Mouse (Mus musculus) erythroblast, embryonic 14.5 days (primary cell): ENCODE data around the gene Edem1.

Experiments used
- GATA1 ChIP-seq: IDR thresholded peaks from 2 replicates; pipeline ENCODE4 v1.6.1; 2012; ENCODE audit warnings: low read length, inconsistent platforms, mixed read lengths
- TAL1 ChIP-seq: IDR thresholded peaks from 3 replicates; pipeline ENCODE4 v1.6.1; 2012; ENCODE audit warnings: low read length, inconsistent platforms, mixed read lengths

DNA sequence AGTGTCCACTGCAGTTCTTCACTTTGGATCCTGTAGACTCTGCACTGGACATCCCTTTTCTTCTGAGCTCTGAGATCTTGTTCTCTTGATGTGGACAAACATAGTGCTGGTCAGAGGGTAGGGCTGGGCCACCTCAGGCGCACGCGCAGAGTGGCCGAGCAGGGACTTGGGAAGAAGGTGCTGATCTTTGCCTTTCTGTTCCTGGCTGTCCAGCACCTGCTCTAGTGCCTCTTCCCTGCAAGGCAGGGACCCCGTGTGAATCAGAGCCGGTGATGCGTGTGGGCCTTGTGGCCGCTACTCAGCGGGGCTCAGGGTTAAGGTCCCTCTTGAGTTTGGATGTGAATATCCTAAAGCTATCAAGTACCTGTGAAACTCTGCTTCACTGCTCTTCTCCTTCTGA is 30.1 kb downstream of the Edem1 start:
- TF ChIP-seq TAL1 = no peak
- no peak for TF ChIP-seq GATA1
